1 mouse cellular context compared by ENCODE assay signal in genomic region chr14:79480624-79481338, GRCm38 (mm10).
TF ChIP-seq lines count a peak whose summit lies in the region.

TSS of gene Elf1 (plus strand) at chr14:79481194.

TF ChIP-seq in CH12.LX, 34 proteins besides CTCF, POLR2A, EP300 and RAD21 (continued from another document):
- TF ChIP-seq NELFE (IDR thresholded peaks at IDR 0.05; ENCODE audit: low read depth, low read length): peak; percentile 94
- no peak for TF ChIP-seq KAT2A (IDR thresholded peaks at IDR 0.05; ENCODE audit: insufficient replicate concordance, low read length)
- TF ChIP-seq UBTF (IDR thresholded peaks at IDR 0.05; ENCODE audit: low read depth, low read length): peak; percentile 100
- peak; percentile 87; the same call in 1 of the 2 replicates for TF ChIP-seq TBP (conservative IDR thresholded peaks at IDR 0.05; ENCODE audit: low read depth, low read length)
- peak; percentile 49 for TF ChIP-seq IRF4 (IDR thresholded peaks at IDR 0.05; ENCODE audit: low read depth, low read length)
- TF ChIP-seq JUND (conservative IDR thresholded peaks at IDR 0.05; ENCODE audit: low read depth, low read length): no peak
- peak; percentile 74 for TF ChIP-seq SIN3A (IDR thresholded peaks at IDR 0.05; ENCODE audit: low read length)
- peak; percentile 94 for TF ChIP-seq ZMIZ1 (IDR thresholded peaks at IDR 0.05; ENCODE audit: low read depth, low read length)
- peak; percentile 28; the same call in 1 of the 2 replicates for TF ChIP-seq MXI1 (IDR thresholded peaks at IDR 0.05; ENCODE audit: low read depth, low read length)
- TF ChIP-seq PAX5 (IDR thresholded peaks at IDR 0.05; ENCODE audit: low read length): no peak
- no peak for TF ChIP-seq MAFK (IDR thresholded peaks at IDR 0.05; ENCODE audit: insufficient replicate concordance, low read length)
- peak; percentile 62; the same call in 1 of the 2 replicates for TF ChIP-seq MAZ (IDR thresholded peaks at IDR 0.05; ENCODE audit: low read depth, low read length)
- TF ChIP-seq ZC3H11A (IDR thresholded peaks at IDR 0.05; ENCODE audit: low read depth, low read length): no peak
TF ChIP-seq in CH12.LX: peak in this region for 13.
